Mouse (Mus musculus): ENCODE measurements around the gene Man2c1.

DNA sequence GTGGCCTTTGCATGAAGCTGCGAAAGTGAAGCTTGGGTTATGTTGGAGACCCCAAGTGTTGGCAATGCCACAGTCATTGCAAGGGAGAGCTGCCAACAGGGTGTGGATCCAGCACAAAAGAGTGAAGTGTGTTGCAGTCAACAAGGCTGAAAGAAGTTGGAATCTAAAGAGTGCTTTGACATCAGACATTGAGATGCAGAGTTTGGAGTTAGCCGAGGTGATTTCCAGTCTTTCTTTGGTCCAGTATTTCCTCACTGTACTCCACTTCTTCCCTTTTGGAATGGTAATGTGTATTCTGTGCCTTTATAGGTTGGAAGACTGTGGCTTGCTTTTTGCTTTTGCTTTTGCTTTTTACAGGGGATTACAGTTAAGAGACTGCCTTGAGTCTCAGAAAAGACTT is 35.7 kb downstream of the Man2c1 start:
- no peak for TF ChIP-seq CTCF (IDR thresholded peaks at IDR 0.05; ENCODE audit: borderline replicate concordance, control insufficient read depth, extremely low read depth, insufficient read depth, low read length, poor library complexity)
- TF ChIP-seq POLR2A (IDR thresholded peaks at IDR 0.05; ENCODE audit: control insufficient read depth, extremely low read depth, insufficient read depth, low read length, poor library complexity) = no peak

Measured in thymus, adult 2 months (tissue).